Mouse (Mus musculus) kidney, adult 18-20 months (tissue): ENCODE results near the gene Myo9a.

Experiments
- DNase-seq: peaks from one replicate; pipeline ENCODE4 v3.0.0; 2021

The Myo9a gene

DNA sequence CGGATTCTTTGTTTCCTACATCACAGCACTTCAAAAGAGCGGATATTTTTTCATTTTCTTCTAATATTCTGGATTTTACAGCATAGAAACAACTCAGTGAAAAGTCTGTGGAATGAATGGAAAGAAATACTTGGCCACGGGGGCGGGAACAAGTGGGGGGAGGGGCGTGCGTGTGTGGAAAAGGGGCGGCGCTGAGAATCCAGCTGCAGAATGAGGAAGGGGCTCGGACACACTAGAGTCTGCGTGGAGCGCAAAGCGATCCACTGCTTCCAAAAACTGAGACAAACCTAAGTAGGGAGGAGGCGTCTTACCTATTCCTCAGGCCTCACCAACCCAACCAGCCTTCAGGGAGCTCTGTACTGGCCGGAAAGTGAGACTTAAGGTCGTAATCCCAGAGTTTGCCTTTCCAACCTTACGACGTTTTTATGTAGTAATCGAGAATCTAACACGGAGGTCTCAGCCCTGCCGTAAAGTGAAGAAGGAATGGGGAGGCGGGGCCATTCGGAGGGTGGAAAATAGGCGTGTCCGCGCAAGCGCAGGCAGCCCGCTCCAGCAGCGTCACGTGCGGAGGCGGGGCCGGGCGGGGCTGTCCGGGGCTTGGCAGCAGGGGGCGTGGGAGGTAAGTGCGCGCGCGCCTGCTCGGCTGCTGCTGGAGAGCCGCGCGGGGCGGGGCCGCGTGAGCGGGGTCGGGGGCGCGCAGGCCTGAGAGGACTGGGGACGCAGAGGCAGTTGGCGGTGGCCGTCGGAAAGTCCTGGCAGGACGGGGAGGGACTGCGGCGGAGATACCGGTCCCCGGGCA lies at the start of gene Myo9a, which contains the start of gene Senp8:
Gene Myo9a (plus strand): TSS at position 630 of the 799 bp plus-strand sequence.
Gene Senp8 (minus strand): TSS at position 444 of the 799 bp plus-strand sequence.
- peak; percentile 100 for DNase-seq

DNA sequence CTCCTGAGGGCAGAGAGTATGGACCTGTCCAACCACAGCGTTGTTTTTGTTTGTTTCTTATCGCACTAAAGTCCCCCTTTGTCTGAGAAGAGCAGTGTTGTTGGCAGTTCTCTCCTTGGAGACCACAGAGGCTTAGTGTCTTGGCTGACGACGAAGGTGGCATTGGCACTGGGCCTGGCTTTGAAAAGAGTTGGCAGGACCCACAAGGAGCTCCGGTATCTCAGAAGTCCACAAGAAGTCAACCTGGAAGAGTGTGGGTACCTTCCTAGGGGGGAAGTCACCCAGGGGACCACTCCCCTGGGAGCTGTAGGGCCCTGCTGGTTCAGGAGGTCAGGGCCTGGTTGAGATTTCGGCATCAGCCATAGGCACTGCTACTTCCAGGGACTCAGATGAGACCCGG lies 49.6 kb upstream of the Myo9a start:
- no peak for DNase-seq

DNA sequence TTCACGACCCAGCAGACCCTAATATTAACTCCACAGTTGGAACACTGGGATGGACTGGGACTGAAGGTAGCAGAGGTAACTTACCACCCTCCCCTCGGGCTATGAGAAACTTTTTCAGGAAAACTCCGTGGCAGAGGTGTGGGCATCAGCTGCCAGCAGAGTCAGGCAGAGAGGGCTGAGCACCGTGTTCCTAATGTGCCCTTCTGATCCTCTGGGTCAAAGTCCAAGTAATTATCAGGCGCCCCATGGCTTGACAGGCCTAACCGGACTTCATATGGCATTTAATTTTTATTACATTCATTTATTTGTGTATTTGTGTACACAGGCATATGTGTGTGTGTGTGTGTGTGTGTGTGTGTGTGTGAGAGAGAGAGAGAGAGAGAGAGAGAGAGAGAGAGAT lies 47.6 kb upstream of the Myo9a start:
- no peak for DNase-seq

DNA sequence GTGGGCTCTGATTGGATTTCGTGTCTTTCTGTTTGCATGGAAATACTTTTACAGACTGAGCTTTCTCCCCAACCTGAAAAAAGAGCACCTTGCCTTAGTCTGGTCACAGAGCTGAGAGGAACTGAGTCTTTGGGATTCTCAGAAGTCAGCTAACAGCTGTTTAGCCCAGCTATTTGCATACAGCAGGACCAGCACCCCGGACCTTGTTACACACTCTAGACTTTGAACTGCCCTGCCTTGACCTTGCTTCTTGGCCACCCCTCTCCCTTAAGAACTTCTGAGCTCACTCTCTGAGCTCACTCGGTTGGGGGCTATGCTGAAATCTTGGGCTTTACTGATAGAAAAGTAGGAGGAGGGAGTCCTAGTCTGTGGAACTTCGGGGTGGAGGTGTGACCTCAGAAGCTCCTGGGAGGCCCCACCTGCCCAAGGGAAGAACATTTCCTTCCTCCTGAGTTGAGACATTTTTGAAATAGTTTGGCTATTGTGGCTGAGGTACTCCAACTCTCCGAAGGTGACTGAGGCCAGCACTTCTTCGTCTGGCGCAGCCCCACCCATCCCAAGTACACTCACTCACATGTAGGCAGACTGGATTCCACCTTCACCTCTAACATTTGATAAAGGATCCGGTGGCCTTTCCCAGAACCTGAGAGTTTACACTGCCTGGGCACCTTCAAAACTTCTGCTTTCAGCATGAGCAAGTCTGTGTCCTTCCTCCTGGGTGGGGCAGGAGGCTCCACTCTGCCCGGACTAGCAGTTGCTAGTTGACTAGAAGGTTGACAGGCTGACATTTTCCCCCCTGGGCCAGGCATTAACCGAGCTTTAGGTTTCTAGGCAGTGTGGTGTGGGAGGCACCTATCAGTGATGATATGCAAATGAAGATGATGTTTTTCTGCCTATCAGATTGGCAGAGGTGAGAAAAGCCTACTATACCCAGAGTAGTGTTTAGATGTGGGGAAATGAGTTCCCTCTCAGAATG lies 43.6 kb upstream of the Myo9a start:
- peak; percentile 42 for DNase-seq

DNA sequence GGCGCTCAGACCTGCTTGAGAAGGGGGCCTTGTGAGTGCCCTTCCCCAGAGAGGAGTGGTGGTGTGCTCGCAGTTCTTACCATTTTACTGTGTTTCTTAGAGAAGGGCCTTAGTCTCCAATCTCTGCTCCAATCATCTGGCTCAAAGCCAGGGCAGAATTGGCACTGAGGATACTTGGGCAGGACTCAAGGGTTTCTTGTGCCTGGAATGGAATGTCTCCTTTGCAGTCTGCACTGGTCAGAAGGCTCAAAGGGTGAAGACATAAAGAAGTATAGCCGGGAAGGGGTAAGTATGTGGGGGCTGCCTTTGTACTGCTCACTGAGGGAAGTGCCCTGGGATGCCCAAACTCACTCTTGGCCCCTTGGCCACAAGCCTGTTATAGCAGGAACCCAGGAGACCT lies 41.5 kb upstream of the Myo9a start:
- peak; percentile 75 for DNase-seq

DNA sequence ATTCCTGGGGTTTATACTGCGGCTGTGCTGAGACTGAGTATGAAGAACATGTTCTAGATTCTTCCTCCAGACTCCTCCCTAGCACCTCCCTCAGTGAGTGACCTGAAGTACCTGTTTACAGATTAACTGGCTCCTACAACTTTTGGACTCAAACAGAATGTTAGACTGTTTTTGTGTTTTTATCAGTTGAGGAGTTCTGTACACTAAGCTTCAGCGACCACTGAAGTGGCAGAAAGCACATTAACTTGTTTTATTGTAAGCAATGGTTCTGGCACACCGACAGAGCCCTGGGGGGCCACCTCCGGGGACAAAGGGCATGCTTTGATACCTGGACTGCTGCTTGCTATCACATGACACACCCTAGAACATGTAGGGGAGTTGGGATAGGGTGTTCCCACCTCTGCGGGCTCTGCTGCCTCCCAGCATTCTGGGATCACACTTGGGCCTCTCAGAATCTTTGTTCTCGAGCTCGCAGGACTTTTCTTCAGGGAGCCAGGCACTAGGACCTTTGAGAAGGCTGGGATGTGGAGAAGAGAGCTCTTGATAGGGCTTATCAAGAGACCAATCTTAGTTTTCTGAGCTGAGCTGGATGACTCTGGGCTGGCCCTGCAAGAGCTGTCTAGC lies 34.3 kb upstream of the Myo9a start:
- DNase-seq: peak; percentile 75

DNA sequence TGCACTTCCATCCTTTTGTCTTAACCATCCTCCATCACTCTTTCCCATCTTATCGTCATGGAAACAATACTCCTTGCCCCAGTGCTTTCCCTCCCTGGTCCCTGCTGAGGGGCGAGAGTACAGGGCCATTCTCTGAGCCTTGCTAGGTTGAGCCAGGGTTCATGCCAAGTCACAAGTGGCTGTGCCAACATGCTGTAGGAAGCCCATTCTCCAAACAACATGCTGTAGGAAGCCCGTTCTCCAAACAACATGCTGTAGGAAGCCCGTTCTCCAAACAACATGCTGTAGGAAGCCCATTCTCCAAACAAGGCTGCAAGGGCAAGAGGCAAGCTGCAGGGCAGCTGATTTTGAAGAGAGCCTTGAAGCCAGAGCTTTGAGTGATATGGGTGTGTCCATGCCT lies 32.5 kb upstream of the Myo9a start:
- no peak for DNase-seq

DNA sequence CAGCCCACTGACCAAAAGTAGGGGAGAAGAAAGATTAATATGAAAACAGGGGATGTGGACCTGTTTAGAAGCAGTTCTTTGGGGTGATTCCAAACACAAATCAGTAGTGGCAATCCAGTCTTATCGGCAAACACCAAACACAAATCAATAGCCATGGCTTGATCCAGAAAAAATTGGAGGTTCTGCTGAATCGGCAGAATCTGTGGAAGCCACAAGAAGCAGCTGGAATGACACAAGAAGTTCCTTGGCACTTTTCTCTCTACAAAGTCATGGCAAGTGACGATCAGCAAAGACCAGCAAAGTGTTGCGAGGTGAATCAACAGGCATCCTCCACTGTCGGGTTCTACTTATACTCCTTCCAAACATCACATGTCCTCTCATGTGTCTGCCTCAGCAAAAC lies 29.6 kb upstream of the Myo9a start:
- DNase-seq: no peak

DNA sequence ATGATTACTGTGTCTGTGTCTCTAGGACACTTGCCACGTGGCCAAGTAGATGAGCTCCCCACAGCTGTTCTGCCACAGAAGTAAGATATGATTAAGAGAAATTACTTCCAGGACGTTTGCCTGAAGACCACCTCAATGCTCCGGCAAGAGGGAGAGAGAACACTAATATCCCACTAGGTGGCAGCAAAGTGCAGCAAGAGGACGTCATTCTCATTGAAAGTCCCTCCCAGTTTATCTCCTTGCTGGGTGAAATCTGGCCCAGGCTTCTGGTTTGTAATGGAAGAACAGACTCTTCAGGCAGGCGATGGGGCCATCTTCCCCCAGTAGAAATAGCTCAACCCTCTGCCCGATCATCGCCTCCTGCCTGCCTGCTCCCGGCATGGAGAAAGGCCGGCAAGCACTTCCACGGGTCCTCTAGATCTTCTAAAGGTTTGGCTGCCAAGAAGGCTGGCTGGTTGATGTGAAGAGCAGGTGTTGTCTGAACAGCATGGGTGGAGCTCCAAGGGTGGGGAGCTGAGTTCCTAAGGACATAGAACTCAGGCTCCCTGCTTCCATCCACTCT lies 27.5 kb upstream of the Myo9a start:
- peak; percentile 83 for DNase-seq

DNA sequence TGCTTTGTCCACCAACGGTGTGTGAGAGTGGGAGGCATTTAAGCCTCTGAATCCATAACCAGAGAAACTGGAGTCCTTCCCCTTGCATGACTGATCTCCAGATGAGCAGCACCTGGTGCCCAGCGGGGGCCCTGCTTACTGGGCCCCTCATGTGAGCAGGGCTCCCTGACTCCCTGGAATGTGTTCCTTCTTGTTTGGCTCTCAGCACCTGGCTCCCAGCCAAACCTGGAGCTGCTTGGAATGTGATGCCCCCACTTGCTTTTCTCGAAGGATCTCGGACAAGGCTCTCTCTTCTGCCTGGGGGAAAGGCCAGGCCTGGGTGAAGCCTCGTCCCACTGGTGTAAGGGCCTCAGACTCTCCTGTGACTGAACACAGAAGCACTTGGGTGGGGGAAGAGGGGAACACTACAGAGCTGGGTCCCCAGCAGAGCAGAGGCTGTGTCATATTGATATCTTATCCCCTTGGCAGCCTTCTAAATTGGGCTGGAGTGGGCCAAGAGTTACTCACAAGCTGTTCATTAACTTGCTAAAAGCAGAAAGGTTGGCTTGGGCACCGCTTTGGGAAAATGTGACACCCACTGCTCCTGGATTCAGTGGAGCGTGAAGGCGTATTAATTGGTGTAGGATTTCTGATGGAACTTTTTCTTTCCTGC lies 26.8 kb upstream of the Myo9a start:
- DNase-seq: peak; percentile 89

DNA sequence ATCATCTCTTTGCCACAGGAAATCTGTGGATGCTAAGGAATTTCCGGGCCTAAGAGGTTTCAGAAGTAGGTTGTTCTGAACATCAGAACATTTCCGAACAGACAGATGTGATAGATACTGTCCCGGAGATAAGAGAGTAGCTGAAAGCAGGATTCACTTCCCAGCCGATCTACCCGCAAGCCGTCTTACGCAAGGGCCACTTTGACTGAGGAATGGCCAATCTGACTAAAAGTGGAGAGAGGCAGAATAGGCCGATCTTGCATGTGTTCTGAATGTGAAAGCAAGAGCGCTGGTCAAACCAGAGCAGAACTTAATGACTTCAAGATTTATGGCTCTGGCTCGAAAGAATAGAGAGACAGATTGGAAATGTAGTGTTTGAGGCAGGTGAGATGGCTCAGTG lies 25.2 kb upstream of the Myo9a start:
- DNase-seq: no peak

DNA sequence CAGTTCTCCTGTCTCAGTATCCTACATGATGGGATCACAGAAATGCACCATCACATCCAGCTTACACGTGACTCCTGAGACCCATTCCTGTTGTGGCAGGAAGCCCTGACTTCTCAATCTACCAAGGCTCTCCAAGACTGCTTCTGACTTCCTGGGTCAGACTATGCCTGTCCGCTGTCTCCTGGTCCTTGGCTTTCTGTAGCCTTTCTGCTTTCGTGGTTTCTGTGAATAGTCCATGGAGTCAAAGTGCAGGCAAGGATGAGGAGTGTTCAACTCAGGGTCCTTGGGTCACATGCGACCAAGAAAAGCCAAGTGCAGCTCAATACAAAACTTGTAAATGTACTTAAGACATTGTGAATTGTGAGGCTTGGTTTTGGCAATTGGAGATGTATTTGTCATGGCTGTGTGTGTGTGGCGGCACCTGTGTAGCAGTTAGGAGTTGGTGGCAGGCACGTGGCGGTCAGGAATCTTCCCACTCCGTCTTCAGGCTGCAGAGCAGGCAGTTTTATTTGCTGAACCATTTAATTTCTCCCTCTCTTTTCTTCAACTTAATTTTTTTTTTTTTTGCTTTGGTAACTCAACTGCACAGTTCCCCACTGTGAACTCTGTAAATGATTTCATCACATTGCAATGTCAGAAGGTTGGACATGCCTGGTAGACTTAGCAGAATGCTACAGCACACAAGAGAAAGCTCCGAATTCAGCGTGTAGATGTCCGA lies 23.0 kb upstream of the Myo9a start:
- peak; percentile 61 for DNase-seq

DNA sequence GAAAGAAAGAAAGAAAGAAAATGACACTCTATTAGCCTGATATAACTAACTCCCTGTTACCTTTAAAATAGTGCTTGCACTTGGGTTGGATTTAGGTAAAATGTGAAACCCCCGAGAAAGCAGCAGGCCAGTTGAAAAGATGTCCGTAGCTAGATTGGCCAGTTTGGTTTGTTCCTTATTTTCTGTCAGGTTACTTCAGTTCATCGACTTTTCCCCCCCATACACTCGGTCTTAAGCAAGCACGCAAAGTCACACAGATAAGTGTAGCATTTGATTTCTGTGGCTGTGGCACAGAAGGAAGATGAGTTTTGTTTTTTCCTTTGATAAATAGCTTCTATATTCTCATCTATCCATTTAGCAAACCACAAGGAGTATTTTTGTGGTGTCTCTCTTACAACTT lies 19.6 kb upstream of the Myo9a start:
- no peak for DNase-seq

DNA sequence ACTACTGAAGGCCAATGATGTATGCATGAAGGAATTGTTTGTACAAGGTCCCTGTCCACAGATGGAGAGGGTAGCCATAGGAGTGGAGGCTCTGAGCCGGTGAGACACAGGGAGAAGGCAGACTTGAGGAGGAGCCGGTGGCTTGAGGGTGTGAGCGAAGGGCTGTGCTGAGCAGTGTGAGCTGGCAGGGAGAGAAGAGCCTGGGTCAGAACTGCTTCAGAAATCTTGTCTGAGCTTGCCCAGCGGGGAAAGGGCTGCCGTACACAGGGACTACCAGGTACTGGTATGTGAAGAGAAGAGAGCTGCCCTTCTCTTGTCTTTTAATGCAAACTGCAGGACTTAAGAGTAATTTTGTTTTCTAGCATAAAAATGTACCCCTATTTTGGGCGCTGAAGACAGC lies 17.6 kb upstream of the Myo9a start:
- DNase-seq: no peak

DNA sequence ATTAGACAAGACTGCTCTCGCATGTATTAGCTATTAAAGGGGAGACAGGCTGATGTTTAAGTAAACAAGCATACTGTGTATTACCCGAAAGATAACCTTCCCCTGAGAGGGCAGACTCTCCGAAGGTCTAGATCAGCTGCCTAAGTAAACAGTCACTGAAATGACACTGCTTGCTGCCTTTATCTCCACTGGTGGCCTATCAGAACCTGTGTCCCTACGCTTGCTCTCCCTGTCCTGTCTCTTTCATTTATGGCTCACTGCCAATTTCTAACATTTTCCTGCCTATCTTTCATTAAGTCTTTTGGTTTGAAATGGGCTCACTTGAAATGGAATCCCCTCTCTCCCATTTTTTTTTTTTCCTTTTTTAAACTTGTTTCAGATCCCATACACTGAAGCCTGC lies 15.3 kb upstream of the Myo9a start:
- no peak for DNase-seq

DNA sequence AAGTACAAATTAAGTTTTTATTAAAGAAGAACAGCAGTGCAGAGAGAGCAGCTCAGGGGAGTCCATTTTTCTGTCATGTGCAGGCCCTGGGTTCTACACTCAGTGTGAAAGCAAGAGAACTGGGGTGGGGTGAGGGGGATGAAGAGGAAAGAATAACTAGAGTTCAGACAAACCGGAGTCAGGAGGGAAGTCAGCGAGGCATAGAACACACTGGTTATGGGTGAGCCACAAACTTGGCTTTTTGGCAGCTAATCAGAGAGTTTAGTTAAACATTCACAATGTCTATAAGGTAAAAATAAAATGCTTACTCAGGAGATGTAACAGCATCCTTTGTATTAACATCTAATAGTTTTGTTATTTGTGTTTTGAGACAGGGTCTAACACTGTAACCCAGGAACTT lies 10.1 kb upstream of the Myo9a start:
- DNase-seq: no peak

DNA sequence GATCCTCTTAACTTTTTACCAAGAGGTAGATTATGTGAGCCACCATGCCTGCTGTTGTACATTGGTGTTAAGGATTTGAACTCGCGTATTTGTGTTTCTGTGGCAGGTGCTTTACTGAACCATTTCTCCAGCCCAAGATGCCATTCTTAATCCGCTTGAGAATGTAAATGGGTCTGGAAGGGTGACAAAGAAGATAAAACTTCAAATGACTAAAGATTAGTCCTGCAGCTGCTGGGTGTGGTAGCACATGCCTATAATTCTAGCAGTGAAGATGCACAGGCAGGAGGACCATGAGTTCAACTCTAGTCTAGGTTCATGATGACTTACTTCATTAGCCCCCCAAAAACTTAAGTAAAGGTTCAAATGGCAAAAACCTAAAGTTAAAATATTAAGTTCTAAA lies 6.8 kb upstream of the Myo9a start:
- no peak for DNase-seq

DNA sequence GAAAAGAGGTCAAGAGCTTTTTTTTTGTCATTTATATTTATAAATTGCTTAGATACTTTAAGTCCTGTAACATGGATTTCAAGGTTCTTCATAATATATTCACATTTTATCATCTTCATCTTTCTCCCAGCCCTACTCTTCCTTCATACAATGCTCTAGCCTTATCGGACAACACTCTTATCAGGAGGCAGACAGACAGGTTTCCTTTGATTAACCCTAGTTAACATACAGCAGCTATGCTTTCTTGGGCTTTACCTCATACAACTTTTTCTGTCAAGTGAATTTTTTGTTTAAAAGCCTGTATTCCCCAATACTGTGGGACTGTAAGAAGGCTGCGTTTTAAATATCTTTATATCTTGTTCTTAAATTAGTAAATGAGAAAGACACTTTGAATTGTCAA lies 2.3 kb upstream of the Myo9a start:
- no peak for DNase-seq

DNA sequence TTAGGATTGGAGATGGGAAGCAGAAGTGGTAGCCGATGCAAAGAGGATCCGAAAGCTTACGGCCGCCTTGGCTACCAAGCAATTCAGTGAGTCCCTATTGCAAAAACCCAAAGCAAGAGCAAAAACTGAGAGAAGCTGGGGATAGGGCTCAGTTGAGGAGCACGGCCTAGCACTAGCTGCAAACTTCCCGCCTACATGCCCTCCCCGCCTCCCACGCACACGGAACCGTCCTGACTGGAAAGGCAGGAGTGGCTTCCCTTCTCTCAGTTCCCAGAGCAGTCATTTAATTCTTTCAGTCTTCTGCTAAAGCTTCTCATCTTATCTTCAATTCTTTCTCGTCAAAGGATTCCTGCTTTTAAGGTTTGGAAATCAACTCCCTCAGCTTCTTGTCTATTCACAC lies 1.7 kb upstream of the Myo9a start:
- DNase-seq: no peak

DNA sequence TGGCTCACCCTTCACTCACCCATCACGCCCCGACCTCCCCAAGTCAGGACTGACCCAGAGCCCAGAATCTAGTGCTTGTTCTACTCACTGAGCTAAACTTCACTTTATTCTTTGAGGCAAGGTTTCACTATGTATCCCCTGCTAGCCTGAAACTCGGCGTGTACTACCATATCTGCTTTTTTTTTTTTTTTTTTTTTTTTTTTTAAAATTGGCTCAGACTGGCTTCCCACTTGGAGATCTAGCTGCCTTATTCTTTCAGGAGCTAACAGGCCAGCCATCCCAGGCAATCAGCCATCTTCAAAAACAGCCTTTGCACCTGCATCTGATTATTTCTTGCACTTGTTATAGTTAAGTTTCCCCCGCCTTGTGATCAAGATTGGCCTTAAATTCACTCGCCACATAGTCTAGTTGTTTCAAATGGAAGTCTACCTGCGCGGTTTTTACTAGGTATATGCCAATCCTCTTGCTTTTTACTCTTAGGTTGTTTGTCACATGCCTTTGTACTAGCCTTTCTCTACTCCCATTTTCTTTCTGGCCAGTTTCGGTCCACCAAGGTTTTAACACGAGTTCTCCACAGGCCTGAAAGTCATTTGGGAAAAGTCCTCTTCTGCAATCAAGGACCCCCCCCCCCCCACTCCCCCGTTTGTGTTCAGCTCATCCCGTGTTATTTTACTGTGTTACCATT lies 973 bp upstream of the Myo9a start:
- DNase-seq: no peak

DNA sequence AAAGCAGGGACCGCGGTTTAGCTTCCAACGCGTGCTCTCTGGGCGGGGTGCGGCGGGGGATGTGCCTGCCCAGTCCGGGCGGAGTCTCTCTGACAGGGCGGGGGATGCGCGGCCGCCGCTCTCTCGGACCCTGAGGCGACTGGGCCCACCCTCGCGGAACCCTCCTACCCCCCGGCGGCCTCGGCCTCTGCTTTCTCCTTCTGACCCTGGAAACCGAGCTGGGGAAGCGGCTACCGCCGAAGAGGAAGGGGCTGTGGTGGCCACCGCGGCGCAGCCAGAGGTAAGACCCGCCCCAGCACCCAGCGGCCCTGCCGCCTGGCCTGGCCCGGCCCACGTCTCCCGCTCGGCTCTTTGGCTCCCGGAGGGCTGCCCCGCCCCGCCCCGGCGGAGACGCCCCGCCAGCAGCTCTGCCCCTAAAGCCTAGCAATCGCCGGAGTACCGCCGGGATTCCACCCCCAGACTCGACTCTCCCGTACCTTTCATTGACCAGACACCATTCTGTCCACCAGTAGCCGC lies 428 bp downstream of the Myo9a start:
- peak; percentile 98 for DNase-seq
